Mouse (Mus musculus) megakaryocyte progenitor cell, adult 5-6 weeks (primary cell): ENCODE data around the gene Smg5. TPM values are rescaled to one million over a fixed set of nuclear protein-coding genes. Genes with fewer than 3 reads are reported as not detected.
"Not testable (repeated sequence)": the region's sequence is repeated elsewhere in the genome, so short reads cannot be mapped to it uniquely, and the experiment has no call there.

Experiments used
- ATAC-seq: replicated peaks from 2 replicates; pipeline ENCODE4 v1.8.0; 2016; ENCODE audit warnings: mild to moderate bottlenecking, moderate TSS enrichment, inconsistent platforms; ENCODE audit not compliant: poor library complexity
- total RNA-seq, 2 experiments: library from RNA; stranded (forward) in 1 of 2; stranded (reverse) in 1 of 2; fragments of 157-497, 149-512 nt in 1 of 2; fragments of 200-1000 nt in 1 of 2; gene quantifications; 2 replicates each; pipeline versions ENCODE4 v1.2.3 to v1.2.4; 2015 to 2017

Smg5 gene
- total RNA-seq, 2 experiments from 2014 or later: 31.6 to 59.8 TPM

DNA sequence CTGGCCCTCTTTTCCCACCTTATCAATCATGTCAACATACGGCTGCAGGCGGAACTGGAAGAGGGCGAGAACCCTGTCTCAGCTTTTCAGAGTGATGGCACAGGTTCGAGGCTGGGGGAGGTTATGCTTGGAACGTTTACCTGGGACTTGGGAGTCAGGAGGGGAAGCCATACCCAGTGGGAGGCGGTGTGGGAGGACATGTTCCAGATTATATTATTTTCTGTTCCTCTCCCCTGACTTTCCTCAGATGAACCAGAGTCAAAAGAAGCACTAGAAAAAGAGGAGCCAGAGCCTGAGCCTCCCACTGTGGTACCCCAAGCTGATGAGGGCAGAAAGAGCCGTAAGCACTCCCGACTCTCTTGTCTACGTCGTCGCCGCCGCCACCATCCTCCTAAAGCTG lies 14.7 kb downstream of the Smg5 start:
- ATAC-seq: no peak

DNA sequence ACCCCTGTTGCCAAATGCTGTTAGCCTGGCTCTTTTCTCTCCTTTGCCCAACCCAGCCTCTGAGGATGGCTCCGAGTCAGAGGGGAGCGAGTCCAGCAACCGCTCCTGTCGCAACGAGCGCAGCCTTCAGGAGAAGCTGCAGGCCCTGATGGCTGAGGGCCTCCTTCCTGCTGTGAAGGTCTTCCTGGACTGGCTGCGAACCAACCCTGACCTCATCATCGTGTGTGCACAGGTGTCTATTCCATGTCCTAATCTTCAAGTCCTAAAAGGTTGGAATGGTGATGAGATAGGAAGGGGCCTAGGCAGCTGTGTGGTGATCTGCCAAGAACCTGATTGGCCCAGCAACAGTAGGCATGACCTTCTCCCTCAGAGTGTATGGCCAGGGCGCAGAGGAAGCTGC lies 16.8 kb downstream of the Smg5 start:
- no peak for ATAC-seq

DNA sequence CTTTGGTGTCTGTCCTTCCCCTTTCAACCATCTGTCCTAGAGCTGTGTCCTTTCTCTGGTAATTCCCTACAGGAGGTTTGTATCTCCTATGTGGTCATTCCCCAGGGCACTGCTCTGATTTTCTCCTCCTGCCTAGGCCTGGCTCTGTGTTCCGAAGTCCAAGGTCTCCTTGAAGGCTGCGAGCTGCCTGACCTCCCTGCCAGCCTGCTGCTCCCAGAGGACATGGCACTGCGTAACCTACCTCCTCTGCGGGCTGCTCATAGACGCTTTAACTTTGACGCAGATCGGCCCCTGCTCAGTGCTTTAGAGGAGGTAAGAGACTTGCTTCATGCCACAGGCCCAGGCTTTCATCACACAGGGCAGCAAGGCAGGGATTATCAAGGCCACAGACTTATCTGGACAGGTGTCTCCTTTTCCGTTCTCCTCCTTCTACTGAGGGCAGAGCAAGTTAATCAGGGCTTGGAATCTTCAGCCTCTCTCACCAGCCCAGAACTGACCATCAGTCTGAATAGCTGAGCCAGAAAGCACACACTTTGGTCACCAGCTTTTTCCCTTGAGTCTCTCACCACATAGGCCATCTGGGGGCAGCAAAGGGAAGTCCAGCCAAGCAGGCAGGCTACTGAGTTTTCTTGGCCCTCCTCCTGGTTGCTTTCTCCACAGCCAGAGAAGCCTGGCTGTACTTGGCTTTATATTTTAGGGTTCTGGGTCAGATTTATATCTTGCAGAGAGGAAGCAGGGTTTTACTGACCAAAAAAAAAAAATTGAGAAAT lies 18.5 kb downstream of the Smg5 start:
- ATAC-seq: no peak

DNA sequence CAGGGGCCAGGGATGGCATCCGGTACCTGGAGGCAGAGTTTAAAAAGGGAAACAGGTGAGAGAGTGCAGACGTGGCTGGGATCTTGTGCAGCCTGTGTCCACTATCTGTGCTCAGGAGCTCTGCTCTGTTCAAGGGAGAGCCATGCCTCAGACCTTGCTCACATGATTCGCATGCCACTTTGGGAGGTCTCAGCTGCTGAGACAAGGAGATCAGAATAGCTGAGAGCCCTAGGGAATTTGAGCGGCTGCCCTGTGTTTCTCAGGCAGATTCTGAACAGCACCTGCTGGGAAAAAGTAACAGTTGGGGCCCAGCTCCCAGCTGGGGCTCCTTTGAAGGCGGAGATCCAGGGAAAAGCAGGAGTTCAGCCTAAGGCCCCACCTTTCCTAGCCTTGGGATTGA lies 23.5 kb downstream of the Smg5 start:
- no peak for ATAC-seq

DNA sequence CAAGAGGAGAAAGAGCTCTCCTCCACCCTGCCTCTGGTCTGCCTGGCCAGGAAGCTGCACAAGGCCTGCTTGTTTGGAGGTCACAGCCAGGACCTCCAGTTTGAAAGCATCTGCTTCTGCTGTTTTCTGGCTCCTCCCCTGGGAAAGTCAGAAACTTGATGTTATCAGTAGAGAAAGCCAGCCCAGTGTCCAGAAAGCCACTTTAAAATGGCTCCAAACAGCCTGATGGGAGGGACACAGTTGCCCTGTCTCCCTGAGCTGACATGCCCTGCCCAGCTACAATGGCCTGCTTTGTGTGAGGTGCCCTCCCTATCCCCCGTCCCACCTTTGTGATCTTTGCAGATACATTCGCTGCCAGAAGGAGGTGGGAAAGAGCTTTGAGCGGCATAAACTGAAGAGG lies 23.9 kb downstream of the Smg5 start:
- no peak for ATAC-seq

DNA sequence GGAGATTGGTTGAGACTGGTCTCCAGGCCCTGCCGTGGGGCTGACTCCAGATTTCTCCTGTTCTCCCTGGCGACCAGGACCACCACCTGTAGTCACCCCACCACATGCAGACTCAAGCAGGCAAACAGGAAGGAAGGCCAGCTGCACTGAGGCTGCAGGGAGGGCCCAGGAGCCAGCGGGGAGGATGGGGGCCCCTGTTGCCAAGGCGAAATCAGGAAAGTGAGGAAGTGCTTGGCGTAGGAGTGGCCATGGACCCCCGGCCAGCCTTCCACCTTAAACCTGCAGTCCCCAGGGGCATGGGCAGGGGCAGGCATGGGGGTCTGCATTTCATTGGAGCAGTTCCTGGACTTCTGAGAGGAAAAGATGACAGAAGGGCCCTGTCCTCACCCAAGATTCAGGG lies 25.0 kb downstream of the Smg5 start:
- no peak for ATAC-seq

DNA sequence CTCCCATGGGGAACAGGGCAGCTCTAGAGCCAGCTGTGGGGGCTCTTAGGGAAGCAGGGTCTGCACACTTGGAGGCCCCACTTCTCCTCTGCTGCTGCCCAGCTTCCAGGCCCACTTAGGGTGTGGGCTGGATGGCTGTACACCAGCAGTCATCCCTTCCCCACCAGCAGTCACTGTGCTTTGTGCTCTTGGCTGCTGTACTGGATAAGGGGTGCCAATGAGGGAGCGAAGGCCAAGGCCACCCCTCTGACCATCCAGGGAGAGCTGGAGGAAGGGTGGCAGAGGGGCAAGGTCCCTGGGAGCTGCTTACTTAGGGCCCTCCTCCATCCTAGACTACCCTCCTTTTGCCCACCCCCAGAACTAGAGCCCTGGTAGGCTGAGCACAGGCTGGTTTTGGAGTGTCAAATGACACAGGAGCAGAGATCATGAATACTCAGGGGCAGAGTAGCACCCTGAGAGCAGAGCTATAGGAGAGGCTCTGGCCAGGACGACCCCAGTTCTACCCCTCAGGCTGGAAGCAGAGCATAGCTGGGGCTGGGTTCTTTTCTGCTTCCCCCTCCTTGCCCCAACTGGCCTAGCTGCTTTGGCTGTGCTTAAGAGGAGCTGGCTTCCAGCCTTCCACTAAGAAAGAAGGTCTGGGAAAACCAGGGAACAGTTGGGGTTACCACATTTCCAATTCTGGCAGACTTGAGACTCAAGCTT lies 25.7 kb downstream of the Smg5 start:
- no peak for ATAC-seq

DNA sequence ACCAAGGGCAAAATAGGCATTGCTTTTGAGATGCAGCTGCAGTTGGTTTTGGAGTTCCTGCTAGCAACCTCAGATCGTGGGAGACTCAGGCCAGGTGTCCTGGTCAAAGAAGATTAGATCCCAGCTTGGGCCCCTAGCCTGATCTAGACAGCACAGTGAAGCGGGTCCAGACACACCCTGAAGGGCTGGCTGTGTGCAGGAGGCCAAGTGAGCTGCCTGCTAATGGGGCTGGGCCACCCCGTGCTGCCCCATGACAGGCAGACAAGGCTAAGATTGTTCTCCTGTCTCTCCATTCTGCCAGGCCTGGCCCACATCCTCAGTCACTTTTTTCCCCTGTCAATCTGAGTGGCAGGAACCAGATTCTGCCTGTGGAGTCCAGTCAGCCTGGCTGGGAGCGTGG lies 27.6 kb downstream of the Smg5 start:
- ATAC-seq: peak; percentile 71

DNA sequence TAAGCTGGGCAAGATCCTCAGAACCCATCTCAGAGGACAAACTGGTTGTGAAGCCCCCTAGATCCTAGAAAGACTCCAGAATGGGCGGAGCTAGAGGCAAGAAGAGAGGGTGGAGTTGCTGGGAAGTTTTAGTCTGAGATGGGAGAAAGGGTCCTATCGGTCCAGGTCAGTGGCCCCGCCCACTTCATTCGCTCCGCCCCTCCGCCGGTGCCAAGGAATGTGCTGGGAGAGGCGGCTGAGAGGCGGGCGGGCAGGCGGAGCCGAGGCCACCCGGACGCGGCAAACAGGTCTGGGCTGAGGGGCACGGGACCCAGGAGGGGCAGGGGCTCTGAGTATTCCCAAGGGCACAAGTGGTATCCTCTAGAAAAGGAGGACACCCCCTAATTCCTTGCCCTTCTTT lies 28.3 kb downstream of the Smg5 start, which contains the start of gene Paqr6:
Gene Paqr6 (plus strand): TSS at position 248 of the 400 bp plus-strand sequence.
- no peak for ATAC-seq

DNA sequence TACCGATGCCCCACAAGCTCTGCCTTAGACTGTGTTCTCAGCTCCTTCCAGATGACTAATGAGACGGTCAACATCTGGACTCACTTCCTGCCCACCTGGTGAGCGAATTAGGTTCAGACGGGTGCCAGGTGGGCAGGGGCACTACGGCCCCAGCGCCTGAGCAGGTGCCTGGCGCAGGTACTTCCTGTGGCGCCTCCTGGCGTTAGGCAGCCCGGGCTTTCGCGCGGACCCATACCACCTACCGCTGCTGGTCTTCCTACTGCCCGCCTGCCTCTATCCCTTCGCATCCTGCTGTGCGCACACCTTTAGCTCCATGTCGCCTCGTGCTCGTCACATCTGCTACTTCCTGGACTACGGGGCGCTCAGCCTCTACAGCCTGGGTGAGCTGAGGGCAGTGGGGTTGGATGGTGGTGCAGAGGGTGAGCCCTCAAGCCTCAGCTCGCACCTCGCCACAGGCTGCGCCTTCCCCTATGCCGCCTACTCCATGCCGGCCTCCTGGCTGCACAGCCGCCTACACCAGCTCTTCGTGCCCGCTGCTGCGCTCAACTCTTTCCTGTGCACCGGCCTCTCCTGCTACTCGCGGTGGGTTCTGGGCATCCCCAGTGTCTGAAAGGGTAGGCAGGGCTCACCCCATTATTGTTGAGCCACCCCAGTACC lies 29.8 kb downstream of the Smg5 start:
- ATAC-seq: no peak

DNA sequence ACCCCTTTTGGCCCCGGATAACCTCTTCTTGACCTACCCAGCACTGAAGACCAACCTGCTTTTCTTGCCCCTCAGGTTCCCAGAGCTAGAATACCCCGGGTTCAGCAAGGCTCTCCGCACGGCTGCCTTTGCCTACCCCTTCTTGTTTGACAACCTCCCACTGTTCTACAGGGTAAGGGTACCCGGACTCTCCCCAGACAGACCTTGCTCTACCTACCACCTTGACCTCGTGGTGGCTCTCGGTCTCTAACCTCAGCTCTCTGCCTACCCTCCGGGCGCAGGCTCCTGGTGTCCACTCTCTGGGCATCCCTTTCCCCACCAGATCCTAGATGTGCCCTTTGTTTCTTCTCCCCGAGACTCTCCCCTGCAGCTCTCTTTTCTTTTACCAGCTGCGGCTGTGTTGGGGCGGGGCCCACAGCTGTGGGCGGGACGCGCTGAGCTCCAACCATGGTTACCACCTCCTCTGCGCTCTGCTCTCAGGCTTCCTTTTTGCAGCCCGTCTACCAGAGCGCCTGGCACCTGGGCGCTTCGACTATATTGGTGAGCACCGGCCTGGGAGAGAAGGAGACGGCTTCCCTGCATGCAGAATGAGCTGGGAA lies 30.9 kb downstream of the Smg5 start:
- ATAC-seq: peak; percentile 78

DNA sequence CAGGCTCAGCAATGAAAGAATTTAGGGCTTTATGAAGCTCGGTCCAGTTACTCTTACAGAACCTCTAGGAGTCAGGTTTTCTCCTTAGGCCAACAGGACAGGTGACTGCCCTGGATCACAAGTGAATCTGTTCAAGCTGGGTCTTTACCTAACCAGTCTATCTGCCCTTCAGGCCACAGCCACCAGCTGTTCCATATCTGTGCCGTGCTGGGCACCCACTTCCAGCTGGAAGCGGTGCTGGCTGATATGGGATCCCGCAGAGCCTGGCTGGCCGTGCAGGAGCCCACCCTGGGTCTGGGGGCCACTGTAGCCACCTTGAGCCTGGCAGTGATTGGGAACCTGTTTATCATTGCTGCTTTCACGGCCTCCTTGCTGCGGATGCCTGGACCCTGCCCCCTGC lies 31.5 kb downstream of the Smg5 start:
- not testable (repeated sequence) for ATAC-seq

DNA sequence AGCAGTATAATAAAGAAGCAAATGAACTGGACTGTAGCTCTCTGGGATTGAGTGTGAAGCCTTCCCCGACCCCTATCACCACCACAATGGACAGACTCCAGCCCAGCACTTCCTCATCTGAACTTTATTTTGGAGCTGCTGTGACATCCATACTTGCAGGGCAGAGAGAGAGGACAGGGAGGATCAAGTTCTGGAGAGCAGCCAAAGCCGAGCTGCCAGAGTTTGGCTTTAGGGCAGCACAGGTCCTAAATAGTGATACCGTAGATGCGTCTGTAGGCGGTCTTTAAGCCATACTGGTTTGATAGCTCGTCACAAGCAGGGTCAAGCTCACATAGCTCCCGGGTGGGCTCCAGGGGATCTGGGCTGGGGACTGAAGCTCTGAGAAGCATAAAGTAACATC lies 32.5 kb downstream of the Smg5 start:
- not testable (repeated sequence) for ATAC-seq

DNA sequence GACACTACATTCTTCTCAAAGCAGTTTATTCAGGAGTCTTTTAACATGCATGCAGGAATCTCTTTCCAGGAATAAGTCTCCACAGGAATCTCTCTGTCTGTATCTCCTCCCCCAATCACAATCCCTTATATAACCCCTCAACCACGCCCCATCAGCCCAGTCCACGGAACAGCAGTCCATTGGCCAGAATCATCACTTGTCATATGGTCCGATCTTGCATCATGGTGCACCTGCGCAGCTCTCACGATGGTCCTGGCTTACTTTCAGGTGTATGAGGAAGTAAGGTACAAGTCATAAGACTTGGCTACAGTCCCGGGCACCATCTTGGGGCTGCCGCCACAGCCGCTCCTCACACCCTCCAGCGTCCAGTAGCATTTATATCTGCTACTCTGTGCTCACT lies 36.6 kb downstream of the Smg5 start, which contains the start of gene Bglap3:
Gene Bglap3 (minus strand): TSS at position 101 of the 400 bp plus-strand sequence.
- ATAC-seq: not testable (repeated sequence)

DNA sequence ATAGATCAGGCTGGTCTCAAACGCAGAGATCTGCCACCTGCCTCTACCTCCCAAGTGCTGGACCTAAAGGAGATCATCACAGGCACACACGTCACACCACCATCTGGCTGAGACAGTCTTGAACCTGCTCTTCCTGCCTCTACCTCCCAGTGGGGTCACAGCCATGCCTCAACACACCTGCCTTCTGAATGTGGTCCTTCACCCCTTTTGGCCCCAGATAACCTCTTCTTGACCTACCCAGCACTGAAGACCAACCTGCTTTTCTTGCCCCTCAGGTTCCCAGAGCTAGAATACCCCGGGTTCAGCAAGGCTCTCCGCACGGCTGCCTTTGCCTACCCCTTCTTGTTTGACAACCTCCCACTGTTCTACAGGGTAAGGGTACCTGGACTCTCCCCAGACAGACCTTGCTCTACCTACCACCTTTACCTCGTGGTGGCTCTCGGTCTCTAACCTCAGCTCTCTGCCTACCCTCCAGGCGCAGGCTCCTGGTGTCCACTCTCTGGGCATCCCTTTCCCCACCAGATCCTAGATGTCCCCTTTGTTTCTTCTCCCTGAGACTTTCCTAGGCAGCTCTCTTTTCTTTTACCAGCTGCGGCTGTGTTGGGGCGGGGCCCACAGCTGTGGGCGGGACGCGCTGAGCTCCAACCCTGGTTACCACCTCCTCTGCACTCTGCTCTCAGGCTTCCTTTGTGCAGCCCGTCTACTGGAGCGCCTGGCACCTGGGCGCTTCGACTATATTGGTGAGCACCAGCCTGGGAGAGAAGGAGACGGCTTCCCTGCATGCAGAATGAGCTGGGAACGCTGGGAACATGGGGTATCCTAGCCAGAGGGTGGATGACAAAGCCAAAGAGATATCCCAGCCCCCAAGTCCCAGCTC lies 39.9 kb downstream of the Smg5 start:
- peak; percentile 95 for ATAC-seq

DNA sequence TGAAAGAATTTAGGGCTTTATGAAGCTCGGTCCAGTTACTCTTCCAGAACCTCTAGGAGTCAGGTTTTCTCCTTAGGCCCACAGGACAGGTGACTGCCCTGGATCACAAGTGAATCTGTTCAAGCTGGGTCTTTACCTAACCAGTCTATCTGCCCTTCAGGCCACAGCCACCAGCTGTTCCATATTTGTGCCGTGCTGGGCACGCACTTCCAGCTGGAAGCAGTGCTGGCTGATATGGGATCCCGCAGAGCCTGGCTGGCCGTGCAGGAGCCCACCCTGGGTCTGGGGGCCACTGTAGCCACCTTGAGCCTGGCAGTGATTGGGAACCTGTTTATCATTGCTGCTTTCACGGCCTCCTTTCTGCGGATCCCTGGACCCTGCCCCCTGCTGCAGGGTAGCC lies 40.6 kb downstream of the Smg5 start:
- ATAC-seq: not testable (repeated sequence)

DNA sequence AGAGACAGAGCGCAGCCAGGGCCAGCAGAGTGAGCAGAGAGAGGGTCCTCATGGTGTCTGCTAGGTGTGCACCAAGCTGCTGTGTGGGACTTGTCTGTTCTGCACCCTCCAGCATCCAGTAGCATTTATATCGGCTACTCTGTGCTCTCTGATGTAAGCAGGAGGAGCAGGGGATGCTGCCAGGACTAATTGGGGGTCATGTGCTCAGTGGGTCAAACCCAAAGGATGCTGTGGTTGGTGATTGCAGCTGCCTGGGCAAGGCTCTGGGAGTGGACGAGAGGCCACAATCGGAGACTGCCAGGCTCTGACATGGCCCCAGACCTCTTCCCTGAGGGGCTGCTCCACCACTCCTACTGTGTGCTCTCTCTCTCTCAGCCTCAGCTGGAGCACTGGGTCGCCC lies 42.5 kb downstream of the Smg5 start, which contains the start of gene Bglap2:
Gene Bglap2 (minus strand): TSS at position 101 of the 400 bp plus-strand sequence.
- not testable (repeated sequence) for ATAC-seq

DNA sequence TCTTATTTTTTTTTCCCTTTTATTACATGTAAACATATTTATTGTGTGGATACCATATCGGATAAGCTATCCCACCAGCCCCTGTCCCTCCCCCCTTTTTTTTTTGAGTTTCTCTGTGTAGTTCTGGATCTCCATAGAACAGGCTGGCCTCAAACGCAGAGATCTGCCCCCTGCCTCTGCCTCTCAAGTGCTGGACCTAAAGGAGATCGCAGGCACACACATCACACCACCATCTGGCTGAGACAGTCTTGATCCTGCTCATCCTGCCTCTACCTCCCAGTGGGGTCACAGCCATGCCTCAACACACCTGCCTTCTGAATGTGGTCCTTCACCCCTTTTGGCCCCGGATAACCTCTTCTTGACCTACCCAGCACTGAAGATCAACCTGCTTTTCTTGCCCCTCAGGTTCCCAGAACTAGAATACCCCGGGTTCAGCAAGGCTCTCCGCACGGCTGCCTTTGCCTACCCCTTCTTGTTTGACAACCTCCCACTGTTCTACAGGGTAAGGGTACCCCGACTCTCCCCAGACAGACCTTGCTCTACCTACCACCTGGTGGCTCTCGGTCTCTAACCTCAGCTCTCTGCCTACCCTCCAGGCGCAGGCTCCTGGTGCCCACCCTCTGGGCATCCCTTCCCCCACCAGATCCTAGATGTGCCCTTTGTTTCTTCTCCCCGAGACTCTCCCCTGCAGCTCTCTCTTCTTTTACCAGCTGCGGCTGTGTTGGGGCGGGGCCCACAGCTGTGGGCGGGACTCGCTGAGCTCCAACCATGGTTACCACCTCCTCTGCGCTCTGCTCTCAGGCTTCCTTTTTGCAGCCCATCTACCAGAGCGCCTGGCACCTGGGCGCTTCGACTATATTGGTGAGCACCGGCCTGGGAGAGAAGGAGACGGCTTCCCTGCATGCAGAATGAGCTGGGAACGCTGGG lies 45.6 kb downstream of the Smg5 start:
- ATAC-seq: peak; percentile 94

DNA sequence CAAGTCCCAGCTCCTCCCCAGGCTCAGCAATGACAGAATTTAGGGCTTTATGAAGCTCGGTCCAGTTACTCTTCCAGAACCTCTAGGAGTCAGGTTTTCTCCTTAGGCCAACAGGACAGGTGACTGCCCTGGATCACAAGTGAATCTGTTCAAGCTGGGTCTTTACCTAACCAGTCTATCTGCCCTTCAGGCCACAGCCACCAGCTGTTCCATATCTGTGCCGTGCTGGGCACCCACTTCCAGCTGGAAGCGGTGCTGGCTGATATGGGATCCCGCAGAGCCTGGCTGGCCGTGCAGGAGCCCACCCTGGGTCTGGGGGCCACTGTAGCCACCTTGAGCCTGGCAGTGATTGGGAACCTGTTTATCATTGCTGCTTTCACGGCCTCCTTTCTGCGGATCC lies 46.3 kb downstream of the Smg5 start:
- not testable (repeated sequence) for ATAC-seq
